Mouse (Mus musculus): ENCODE data around the gene Itgb7.
A peak's percentile ranks its signal among the peaks of the same experiment; 100 is the strongest.

DNA sequence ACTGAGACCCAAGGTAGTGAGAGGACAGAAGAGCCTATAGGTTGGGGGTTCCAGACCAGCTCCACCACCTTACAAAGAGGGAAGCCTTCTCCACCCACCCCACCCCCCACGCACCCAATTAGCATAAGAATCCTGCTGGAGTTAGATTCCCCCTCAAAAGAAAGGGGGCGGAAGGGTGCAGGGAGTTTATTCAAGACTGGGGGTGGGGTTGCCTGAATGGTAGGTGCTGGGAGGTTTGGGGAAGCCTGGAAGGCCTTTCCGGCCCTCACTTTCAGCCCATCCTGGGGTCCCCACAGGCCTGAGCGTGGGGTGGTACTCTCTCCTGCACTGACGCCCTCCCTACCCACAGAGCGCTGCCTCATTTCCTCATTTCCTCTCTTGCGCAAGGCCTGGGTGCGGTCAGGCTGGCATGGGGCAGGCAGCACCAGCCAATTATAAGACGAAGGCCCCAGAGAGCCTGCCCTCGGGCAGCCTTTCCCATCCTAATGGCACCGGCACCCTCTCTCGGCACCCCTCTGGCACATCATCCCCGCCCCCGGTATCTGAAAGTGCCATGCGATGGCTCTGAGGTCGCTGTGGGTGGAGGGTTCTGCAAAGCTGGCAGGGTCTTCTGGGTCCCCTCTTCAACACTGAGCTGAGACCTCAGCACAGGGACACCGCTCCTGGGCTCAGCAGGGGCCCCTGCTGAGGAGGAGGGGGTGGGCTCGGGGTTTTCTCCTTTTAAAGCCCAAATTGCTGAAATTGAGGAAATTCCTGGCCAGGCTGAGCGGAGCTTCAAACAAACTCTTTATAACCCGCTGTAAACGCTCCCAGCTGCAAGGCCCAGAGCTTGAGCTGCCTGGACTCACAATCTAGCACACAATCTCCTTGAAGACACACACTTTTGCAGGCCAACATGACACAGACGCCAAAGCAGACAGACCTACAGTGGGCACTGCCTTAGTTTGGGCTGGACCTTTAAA, 11.8 kb upstream of the Itgb7 start:
- TF ChIP-seq CTCF (IDR thresholded peaks at IDR 0.05) (peak; percentile 25), EP300 (IDR thresholded peaks at IDR 0.05) (peak; percentile 81)
